Mouse (Mus musculus): Measurements from ENCODE around the gene Cyp4f14.

DNA sequence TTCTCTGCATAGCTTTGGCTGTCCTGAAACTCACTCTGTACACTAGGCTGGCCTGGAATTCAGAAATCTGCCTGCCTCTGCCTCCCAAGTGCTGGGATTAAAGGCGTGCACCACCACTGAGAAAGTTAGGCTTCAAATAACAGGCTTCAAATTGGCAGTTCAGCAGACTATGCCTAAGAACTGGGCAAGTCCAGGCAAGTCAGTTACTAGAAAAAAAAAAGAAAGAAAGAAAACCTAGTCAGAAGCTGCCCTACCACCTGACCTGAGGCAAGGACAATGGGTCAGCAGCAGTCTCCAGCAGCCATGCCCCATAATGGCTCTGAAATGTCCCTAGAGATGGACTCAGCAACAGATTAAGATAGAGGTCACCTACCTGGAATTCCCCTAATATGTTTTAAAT, 45.7 kb downstream of the Cyp4f14 start:
- TF ChIP-seq CTCF (IDR thresholded peaks at IDR 0.05; ENCODE audit: control insufficient read depth, insufficient read depth, low read length) (no peak), POLR2A (IDR thresholded peaks at IDR 0.05; ENCODE audit: borderline replicate concordance, control insufficient read depth, low read depth, low read length) (no peak)

Data from bone marrow, adult 2 months (tissue).